Mouse (Mus musculus): ENCODE measurements around the gene Ccdc15. TPM values are rescaled to one million over a fixed set of nuclear protein-coding genes. Genes with fewer than 3 reads are reported as not detected.
"Not testable (repeated sequence)": the region's sequence is repeated elsewhere in the genome, so short reads cannot be mapped to it uniquely, and the experiment has no call there.

Ccdc15 gene
- total RNA-seq, 2 experiments from 2014 or later: 3.7 to 4.2 TPM

DNA sequence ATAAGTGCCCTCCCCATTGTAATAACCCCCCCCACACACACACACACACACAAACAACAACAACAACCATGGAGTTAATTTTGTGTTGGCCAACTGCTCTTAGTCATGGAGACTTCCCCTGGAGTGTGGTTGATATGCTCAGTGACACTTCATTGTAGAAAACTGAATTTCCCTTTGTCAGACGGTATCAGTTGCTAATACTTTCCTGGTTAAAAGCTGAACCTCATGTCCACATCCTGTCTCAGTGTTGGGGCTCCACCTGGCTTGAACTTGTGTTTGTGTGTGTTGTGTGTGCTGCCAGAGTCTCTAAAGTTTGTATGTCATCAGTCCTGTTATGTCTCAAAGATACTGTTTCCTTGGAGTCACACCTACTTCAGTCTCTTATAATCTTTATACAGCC is 6.3 kb upstream of the Ccdc15 start:
- no peak for DNase-seq (ENCODE audit: low spot score in 2 of 2)

DNA sequence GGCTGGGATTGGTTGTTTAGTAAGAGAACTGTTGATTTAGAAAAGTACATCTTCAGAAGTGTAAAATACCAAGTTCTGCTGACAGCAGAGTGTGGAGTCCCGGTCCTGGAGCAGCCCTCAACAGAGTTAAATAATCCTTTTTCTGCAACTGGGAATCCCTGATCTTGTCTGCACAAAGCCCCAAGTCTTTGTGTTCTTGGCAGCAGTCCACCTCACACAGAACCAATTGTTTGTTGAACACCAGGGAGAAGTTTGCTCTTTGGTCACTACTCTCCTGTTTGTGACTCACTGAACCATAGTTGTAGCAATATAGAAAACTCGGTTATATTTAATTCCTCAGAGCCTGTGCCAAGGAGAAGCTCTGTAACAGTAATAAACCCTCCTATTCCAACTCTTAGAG is 3.0 kb upstream of the Ccdc15 start:
- no peak for DNase-seq (ENCODE audit: low spot score in 2 of 2)

DNA sequence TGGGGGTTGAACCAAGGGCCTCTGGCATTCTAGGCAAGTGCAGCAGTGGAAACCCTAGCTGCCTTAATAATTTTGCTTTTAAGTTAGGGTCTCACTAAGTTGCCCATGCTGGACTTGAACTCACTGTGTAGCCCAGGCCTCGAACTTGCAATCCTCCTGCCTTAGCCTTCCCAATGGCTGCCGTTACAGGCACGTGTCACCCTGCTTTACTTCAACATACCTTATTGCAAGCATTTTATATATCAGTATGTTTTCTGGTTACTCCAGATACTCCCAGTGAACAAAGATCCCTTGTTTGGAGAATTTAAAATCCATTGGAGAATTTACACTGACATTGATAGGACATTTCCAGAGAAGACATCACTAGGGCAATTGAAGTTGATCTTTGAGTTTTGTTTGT is 818 bp upstream of the Ccdc15 start:
- no peak for DNase-seq (ENCODE audit: low spot score in 2 of 2)

DNA sequence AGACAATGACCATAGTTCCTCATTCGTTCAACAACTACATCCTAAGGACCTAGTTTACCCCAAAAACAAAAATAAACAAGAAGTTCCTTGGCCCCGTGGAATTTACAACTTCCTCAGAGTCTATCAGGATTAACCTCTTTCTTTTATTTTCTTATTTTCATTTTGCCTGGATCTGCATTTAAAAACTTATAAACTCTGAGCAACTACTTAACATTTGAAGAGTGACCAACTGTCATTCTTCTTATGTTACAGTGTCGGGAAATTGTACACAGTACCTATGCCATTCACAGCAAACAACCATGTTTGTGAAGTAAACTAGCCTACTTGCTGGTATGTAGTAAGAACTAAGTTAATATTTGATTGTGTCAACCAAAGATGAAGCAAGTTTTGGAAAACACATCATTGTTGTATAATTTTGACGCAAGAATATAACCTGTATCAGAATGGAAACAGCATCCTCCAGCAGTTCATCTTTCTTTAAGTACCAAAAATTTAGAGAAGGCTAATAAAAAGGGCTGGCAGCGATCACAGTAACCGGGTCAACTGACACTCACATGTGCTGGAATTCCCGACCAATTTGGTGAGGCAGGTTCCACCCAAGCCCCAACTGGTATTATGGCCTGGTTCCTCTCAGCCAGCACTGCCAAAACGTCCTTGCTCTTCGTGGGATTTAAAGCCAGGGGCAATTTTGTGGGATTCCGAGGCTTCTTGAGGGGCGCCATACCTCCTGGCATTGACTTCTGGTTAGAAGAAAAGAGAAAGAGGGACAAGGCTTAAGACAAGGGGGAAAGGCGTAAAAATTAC is 846 bp downstream of the Ccdc15 start:
- DNase-seq (ENCODE audit: low spot score in 2 of 2): no peak

DNA sequence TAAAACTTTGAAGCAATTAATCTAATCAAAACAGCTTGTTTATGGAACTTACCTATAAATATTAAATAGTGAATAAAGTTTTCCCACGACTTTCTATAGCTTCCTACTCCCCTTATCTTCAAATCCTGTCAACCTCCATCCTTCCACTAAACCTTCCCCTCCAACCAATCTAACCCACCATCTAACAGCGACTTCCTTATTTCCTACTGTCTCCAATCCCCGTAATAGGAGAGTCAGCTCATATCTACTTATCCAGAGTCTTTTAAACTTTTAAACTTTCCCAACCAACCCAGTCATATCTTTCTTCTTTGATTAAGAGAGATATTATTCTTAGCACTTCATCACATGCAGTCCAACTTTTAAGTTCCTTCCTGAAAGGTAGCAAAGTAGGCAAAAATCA is 2.8 kb downstream of the Ccdc15 start:
- no peak for DNase-seq (ENCODE audit: low spot score in 2 of 2)

DNA sequence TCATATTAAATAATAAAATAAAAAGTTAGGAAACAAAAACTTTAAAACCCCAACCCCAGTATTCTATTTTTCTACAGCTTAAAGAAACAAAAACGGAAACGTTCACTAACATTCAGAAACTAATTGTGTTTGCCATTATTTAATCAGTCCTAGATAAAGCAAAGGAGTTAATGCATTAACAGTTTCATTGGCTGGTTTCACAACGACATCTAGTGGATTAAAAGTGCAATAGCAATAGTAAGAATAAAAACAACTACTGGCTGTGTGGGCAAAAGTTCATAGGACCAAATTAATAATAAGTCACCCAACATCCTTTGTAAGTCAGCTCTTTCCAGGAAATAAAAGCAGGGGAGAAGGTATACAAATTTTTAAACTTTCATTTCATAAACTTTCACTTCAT is 18.8 kb downstream of the Ccdc15 start:
- DNase-seq (ENCODE audit: low spot score in 2 of 2): no peak

DNA sequence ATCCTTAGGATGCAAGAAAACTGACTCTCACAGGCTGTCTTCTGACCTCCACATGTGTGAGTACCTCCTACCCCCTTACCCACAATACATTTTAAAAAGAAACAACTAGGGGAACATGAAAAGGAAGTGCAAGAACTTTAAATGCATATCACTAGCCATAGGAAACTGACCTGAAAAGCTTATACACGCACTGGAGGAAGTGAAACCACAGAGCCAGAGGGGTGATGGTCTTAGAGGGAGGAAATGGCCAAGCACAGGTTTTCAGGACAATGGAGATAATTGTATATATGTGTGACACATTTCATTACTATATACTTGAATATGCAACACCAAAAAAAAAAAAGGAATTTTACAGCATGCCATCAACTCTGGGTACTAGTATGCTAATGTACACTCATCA is 46.5 kb downstream of the Ccdc15 start:
- DNase-seq (ENCODE audit: low spot score in 2 of 2): no peak

DNA sequence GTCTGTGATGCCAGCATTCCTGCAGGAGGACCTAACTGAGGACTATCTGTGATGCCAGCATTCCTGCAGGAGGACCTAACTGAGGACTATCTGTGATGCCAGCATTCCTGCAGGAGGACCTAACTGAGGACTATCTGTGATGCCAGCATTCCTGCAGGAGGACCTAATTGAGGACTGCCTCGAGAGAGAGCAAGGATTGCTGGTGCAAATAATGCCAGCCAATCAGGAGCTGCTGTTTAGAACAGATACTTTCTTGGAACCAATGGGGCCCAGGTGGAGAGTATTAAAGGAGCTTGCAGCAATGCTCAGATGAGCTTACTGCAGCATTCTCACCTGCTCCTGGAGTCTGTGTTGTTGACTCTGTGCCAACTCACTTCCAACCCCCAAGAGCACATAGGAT is 47.7 kb downstream of the Ccdc15 start:
- not testable (repeated sequence) for DNase-seq (ENCODE audit: low spot score in 2 of 2)

DNA sequence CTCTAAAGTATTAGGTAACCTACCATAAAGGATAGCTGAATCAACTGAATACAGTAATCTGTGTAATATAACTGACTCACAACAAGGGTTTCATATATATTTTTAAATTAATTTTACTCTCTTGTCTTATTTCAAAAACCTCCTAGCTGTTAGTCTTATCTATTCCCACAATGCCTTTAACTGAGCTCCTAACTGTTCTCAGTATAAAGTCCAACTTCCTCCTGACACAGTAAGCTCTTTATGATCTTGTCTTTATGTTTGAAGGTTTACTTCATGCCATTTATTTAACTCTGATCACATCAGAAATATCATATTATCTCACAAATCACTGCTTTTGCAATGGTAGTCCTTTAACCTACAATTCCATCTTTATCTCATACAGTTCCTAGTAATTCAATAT is 52.6 kb downstream of the Ccdc15 start:
- no peak for DNase-seq (ENCODE audit: low spot score in 2 of 2)

DNA sequence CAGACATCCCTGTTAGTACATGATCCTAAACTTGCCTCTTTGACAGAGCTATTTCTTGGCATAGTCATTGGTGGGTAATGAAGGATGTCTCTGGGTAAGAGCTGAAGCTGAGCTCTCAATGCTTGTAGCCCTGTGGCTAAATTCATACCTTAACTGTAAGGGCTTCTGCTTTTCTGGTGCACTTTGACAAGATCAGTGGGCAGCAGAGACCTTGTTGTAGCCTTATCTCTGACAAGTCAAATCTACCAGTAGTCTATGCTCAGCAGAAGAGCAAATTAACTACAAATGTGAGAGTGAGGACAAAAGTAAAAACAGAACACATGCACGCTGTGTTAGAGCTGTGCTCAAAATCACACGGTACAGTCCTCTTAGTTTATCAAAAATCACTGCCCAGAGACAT is 81.6 kb downstream of the Ccdc15 start:
- no peak for DNase-seq (ENCODE audit: low spot score in 2 of 2)

DNA sequence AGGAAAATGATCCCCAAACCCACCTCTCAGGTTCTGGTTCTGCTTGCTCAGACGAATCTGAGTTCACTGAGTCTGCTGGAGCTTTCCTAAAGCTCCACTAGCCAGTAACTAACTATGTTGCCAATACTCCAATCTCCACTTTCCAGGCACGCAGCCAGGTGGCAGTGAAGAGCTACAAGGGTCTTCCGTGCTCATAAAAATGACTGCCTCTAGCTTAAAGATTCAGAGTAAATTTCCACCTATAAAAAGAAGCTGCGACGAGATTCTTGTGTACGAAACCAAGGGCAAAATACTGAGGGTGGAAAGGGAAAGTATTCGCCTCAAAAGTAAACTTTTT is 92.4 kb downstream of the Ccdc15 start:
- peak in 1 of 2 experiments; percentile 61 for DNase-seq (ENCODE audit: low spot score in 2 of 2)

DNA sequence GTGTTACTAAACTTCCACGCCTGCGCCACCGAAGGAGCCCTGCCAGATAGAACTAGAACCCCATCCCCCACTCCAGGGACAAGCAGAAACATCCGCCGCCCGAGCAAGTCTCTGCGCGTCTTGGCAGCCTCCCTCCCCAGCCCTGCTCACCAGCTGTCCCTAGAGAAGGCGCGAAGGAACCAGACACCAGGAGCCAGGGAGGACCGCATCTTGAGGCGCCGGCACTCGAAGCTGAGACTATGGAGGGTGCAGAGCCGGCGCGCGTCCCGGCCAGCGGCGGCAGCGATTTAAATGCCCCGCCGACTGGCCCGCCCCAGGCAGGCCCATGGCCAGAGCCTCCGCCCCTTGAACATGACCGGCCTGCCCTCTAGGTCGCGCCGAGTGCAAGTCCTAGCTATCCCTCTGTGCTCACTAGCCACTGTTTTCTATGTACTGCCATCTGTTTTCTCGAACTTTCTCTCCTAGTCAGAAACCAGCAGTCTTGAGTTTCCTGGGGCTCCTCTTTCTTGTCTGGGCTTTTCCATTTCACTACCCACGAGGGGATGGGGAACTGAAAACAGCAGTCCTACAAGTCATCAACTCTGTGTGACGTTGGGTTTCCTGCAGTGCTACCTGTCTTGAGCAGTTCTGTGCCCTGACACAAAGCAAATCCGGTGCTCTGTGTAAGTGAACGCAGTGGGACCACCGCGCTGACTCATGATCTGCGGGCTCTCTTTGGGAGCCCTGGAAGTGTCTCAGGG is 92.9 kb downstream of the Ccdc15 start, which contains the start of gene Slc37a2:
Slc37a2 (minus strand) TSS at position 590 of the 740 bp plus-strand sequence.
- DNase-seq (ENCODE audit: low spot score in 2 of 2): peak; percentile 48 to 64

DNA sequence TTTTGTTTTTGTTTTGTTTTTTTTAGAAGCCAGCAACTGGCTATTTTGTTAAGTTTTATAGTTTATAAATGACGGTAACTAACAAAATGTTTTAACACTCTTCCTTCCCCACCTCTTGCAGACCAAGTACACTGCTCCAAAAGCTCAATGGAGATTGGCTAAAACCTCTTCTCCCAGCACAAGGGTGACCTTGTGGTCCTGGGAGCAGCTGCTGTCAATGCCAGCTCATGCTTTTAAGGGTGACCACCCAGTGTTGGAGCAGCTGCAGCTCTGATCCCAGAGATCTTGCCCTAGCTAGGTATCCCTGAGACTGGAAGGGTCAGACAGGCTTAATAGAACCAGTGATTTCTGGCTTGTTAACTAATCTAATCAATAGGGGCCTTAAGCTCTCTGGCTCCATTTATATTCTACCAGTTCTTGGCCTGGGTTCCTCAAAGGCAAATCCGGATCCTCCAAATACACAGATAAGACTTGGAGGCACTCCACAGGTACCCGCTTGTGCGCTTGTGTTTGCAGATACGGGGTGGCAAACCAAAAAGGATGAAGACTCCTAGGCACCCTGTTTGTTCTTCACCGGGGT is 93.6 kb downstream of the Ccdc15 start:
- peak in 1 of 2 experiments; percentile 7 for DNase-seq (ENCODE audit: low spot score in 2 of 2)

DNA sequence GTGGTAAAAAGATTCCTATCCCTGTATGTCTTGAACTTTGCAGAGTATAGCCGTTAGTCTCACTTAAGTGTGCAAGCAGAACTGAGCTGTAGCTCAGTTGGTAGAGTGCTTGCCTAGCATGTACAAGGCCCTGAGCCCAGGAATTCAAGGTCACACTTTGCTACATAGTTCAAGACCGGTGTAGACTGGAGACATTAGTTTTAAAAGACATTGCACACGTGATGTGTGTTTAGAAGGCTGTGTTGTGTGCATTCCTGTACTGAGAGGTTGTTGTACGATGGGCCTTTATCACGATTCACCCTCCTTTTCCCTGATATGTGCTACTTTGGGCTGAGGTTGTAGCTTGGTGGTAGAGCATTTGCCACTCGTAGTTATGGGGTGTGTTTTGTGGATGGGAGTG is 97.6 kb downstream of the Ccdc15 start:
- no peak for DNase-seq (ENCODE audit: low spot score in 2 of 2)

DNA sequence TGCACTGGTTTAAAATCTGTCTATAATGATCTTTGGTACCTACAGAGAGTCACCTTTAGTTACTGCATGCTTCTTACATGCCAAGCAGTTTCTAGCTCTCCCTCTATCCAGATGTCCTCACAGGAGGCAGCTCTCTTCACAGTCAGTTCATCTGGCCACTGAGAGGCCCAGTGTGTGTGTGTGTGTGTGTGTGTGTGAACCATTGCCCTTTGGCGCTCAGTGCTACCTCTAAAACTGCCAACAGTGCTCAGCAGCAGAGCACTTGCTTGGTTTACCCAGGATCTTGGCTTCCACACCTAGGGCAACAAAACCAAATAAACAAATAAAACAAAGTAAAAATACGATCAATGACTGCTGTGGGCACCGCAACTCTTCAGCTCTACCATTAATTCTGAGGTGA is 98.3 kb downstream of the Ccdc15 start:
- no peak for DNase-seq (ENCODE audit: low spot score in 2 of 2)

DNA sequence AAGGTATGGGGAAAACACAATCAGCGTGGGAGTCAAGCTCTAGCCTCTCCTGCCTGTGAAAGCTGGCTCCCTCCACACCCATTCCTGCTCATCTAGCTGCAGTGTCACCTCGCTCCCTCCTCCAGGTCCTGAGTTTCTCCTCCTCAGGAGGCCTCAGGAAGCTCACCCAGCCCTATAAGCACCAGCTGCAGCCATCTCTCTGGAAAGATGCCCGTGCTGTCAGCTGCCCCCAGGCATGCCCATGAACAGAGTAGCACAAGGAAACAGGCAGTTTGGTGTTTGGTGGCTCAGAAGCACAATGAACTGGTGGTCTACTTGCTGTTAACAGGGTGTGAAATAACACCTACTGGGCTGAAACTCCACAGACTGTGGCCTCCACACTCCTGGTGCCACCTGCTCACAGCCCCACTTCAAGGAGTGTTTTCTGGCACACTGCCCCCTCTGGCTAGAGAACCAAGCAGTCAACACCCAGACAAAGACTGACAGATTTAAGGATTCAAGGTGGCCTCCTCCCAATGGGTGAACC is 99.8 kb downstream of the Ccdc15 start:
- DNase-seq (ENCODE audit: low spot score in 2 of 2): no peak

DNA sequence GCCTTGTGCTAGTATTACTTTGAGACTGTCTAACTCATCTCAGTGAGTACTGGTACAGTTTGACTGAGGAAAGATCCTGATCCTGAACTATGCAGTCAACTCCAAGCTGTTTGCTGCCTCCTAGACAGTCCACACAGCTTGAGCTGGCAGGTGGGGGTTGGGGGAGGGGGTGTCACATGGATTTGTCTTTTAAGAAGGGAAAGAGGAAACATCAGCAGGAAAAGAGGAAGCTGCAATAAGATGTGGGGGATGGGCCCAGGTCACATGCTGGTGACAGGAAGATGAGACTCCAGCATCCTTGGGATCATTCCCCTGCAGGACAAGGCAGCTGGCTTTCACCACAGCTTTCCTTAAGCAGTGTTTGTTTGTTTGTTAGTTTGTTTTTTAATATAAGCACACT is 100.8 kb downstream of the Ccdc15 start:
- peak in 1 of 2 experiments; percentile 40 for DNase-seq (ENCODE audit: low spot score in 2 of 2)

DNA sequence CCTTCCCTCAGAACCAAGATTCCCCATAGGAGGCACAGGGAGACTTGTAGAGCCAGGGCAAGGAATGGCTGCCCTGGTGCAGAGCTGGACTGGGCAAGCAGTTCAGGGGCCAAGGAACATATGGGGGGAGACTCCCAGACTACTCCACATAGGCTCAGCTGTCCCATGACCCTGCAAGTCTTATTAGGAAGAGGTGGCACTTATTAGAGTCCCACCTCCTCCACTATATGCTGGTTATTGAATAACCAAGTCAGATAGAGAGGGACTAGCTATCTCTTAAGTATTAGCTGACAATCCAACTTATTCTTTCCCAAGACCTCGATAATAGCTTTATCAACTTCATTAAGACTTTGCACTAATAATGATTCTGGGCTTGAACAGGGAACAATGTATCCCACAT is 102.4 kb downstream of the Ccdc15 start:
- DNase-seq (ENCODE audit: low spot score in 2 of 2): no peak

DNA sequence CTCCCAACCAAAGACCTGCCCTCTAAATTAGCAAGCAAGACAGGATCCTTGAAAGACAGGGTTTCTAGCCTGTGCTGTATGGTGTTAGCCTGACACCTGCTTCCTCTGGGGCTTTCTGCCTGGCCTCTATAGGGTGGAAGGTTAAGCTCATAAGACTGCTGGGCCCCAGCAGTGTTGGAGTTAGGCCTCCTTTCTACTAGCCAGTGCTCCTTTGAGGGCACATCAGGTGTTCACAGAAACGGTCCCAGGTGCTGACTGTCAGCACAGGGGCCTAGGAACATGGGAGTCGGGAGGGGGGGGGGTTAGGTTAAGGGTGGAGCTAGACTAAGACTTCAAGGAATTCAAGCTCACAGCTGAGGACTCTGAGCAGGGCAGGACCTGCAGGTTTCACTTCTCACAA is 102.8 kb downstream of the Ccdc15 start:
- no peak for DNase-seq (ENCODE audit: low spot score in 2 of 2)

DNA sequence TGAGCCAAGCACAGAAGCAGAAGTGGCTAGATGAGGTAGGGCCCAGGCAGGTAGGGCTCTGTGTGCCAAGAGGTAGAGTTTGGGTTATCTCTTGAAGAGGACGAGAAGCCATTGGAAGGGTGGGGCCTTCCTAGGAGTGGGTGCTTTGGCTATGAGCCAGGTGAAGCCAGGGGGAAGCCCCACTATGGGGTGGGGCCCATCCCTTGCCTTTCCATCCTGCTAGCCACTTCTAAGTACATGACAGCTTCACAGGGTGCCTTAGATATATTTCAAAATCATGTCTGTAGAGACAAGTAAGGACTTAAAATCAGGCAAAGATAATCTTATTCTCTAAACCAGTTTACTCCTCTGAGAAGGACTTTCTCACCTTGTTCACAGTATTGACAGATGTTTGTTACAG is 103.6 kb downstream of the Ccdc15 start:
- no peak for DNase-seq (ENCODE audit: low spot score in 2 of 2)

DNA sequence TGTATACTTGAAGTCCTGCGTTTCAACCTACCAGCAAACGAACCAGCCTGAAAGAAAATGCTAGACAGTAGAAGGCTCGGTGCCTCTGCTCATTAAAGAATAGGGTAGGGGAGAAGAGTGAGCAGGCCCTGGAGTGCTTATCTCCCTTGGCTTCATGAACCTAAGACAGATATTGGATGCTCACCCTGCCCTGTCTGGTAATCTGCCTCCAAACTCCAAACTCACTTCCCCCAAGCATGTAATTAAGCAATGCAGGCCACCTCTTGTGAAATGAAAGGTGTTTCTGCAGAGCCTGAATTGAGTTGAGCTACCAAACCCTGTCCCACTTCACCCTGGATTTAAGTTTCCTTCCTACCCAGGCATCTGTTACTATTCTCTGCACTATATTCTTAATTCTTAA is 105.5 kb downstream of the Ccdc15 start:
- DNase-seq (ENCODE audit: low spot score in 2 of 2): no peak

Measured in gastrocnemius, postnatal 4 days (tissue).